Mouse (Mus musculus) hindbrain, embryonic 16.5 days (tissue): Measurements from ENCODE around the gene Lix1. TPM values are rescaled to one million over a fixed set of nuclear protein-coding genes. Genes with fewer than 3 reads are reported as not detected.

Source experiments
- ATAC-seq: fragments of 200-750 bp; cut with Nextera tagmentation; 2 replicates; pipeline ENCODE4 v1.8.0; 2017; ENCODE audit warnings: moderate TSS enrichment, moderate library complexity
- H3K27ac ChIP-seq: fragments of 300-500 bp; sonication (generic); 2 replicates; pipeline ENCODE4 v1.5.1; 2014; ENCODE audit warnings: low read depth, mild to moderate bottlenecking, control low read depth, low read length, moderate library complexity
- H3K27me3 ChIP-seq: fragments of 300-500 bp; sonication (generic); replicated peaks from 2 replicates; pipeline ENCODE4 v1.6.1; 2014; ENCODE audit warnings: low read length; ENCODE audit not compliant: control insufficient read depth, insufficient read depth
- H3K36me3 ChIP-seq: fragments of 300-500 bp; sonication (generic); 2 replicates; pipeline ENCODE4 v1.6.1; 2014; ENCODE audit warnings: mild to moderate bottlenecking, low read length, moderate library complexity, mixed read lengths; ENCODE audit not compliant: control insufficient read depth, insufficient read depth
- H3K4me1 ChIP-seq: fragments of 300-500 bp; sonication (generic); 2 replicates; pipeline ENCODE4 v1.6.1; 2014; ENCODE audit warnings: low read depth, low read length; ENCODE audit not compliant: control insufficient read depth, insufficient read depth
- H3K4me2 ChIP-seq: fragments of 300-500 bp; sonication (generic); 2 replicates; pipeline ENCODE4 v1.6.1; 2014; ENCODE audit warnings: mild to moderate bottlenecking, low read length, control low read depth, moderate library complexity
- H3K4me3 ChIP-seq: fragments of 300-500 bp; sonication (generic); 2 replicates; pipeline ENCODE4 v1.5.1; 2014; ENCODE audit warnings: mild to moderate bottlenecking, low read length, control low read depth, moderate library complexity
- H3K9ac ChIP-seq: fragments of 300-500 bp; sonication (generic); 2 replicates; pipeline ENCODE4 v1.6.1; 2014; ENCODE audit warnings: low read depth, mild to moderate bottlenecking, control low read depth, low read length, moderate library complexity
- H3K9me3 ChIP-seq: fragments of 300-500 bp; sonication (generic); 2 replicates; pipeline ENCODE4 v1.6.1; 2014; ENCODE audit warnings: mild to moderate bottlenecking, low read length, moderate library complexity; ENCODE audit not compliant: control insufficient read depth
- WGBS: fragments of 180-500 bp; shearing (Covaris S2); extraction: QIAGEN DNeasy Blood & Tissue Kit; methylation state at CpG from one replicate; pipeline ENCODE4 v1.1.7; 2014; 5-methylcytosine and 5-hydroxymethylcytosine counted together
- polyA plus RNA-seq: library from polyadenylated mRNA; unstranded; fragments of >200 nt; fragmentation: Nextera tagmentation; extraction: Ambion mirVana; gene quantifications from 2 replicates; pipeline ENCODE4 v1.2.1, GENCODE M21; 2015

Lix1 gene
- polyA plus RNA-seq, 1 experiment from 2014 or later: 7.8 TPM

DNA sequence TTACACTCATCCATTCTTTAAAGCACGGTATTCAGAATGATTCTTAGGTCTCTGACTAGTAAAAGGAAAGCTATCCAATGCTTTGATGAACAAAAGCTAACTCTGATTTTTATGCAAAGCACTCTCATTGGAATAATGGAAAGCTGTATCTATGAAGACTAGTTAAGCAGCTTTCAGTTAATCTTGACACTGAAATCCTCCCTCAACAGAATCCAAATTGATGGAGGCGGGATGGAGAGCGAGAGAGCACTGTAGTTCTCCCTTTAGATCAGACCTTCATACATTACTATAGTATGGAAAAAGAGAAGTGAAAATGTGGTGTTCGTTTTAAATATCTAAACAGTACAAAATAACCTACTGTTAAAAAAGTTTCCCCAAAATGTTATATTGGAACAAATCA is 31.2 kb downstream of the Lix1 start:
- H3K27ac ChIP-seq: no peak overlapping the region
- H3K4me3 ChIP-seq: no peak overlapping the region
- no peaks in the 10 kb centered on the region for H3K9me3 ChIP-seq
- H3K36me3 ChIP-seq: no peaks in the 10 kb centered on the region
- no peak overlapping the region for H3K4me2 ChIP-seq
- H3K4me1 ChIP-seq: no peaks in the 10 kb centered on the region
- H3K9ac ChIP-seq: no peak overlapping the region
- H3K27me3 ChIP-seq: no peaks in the 10 kb centered on the region
- 68% methylated on average over 4 of the region's 4 CpGs for WGBS
- no peak for ATAC-seq

DNA sequence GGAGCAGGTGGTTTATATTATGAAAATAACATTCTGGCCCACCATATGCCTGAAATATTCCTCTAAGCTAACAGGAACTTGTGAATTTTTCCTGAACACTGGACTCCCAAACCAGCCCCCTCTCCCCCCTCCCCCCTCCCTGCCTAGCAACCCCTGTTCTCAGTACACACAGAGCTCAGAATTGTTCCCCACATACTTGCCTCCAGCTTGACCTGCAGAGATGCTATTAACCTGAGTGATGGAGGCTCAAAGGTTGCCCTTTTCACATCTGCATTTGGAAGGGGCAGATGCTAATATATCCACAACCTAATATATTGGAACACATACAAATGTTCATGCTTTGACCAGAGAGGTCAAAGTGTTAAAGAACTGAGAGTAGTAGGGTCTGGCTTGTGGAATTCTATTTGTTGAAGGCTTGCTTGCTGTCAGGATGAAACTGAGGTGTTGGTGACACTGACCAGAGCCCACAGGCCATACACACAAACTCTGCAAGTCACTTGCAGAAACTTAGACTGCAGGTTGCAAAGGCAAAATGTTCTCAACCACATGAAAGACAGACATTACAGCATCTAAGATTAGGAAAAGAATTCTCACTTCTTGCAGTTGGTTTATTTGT is 36.2 kb downstream of the Lix1 start:
- no peaks in the 10 kb centered on the region for H3K9me3 ChIP-seq
- no peak overlapping the region for H3K9ac ChIP-seq
- no peaks in the 10 kb centered on the region for H3K36me3 ChIP-seq
- H3K4me2 ChIP-seq: no peak overlapping the region
- ATAC-seq: no peak
- no peak overlapping the region for H3K4me3 ChIP-seq
- H3K27ac ChIP-seq: no peak overlapping the region
- no peaks in the 10 kb centered on the region for H3K4me1 ChIP-seq
- H3K27me3 ChIP-seq: no peaks in the 10 kb centered on the region

DNA sequence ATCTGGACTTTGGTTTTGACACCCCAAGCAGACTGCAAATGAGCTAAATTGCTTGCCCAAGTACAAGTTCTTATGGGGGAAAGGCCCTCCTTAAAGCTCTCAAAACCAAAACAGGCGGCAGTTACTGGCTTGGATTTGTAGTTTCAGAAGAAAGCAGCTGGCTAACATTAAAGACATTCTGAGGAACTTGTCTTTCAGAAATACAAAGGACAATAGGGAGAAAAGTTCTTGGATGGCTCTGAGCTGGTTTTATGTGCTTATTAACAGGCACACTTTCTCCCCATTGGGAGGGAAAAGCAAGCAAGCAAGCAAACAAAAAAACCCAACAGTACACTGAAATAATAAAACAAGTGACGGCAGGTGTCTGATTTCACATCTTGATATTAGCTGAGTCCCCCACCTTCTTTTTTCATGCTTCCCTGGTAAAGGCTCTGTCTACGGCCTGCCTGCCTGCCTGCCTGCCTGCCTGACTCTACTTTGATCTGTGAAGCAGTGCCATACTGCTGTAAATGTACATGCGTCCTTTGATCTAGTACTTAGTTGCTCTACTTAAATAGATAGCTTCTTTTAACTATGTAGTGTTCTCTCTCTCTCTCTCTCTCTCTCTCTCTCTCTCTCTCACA is 39.5 kb downstream of the Lix1 start:
- H3K4me1 ChIP-seq: no peaks in the 10 kb centered on the region
- H3K27me3 ChIP-seq: no peaks in the 10 kb centered on the region
- no peak overlapping the region for H3K4me3 ChIP-seq
- no peak for ATAC-seq
- H3K9ac ChIP-seq: no peak overlapping the region
- WGBS: 49% methylated on average over 4 of the region's 4 CpGs
- H3K36me3 ChIP-seq: no peaks in the 10 kb centered on the region
- H3K9me3 ChIP-seq: no peaks in the 10 kb centered on the region
- H3K27ac ChIP-seq: no peak overlapping the region
- no peak overlapping the region for H3K4me2 ChIP-seq

DNA sequence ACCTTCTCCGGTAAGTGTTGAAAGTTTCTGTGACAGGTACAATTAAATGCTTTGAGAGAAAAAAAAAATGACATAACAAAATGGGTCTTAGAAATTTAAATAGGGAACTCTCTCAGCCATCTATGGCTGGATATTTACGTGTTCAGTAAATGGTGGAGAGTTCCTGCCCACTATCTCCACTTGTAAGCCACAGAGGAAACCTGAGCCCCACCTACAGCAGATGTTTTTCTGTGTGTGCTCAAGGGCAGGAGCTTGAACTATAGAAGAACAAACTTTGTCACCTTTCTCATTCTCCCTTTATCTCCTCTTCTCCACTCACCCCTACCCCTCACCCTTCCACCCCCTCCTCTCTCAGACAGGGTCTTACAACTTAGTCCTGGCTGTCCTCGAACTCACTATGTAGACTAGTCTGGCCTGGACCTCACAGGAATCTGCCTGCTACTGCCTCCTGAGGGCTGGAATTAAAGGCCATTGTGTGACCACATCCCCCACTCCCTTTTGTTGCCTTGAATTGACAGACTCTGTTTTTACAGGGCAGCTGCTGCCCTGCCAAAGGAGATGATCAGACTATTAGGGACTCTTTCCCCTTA is 41.9 kb downstream of the Lix1 start:
- no peak for ATAC-seq

DNA sequence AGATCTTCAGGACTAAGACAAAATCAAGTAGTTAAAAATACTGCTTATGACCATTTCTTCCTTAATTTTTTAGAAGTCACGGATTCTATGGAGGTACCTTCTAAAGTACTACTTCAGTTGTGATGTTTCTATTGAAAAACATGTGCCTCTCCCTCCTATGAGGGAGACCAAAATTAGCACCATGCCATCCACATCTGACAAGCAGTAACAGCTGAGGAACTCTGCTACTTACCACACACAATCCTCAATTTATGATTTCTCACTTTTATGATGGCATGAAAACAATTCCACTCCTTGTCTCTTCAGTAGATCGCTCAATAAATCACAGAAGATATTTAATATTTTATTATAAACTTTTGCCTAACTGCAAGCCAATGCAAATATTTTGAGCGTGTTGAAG is 44.2 kb downstream of the Lix1 start:
- no peak overlapping the region for H3K9ac ChIP-seq
- no peak overlapping the region for H3K4me2 ChIP-seq
- H3K4me1 ChIP-seq: peaks cover 6% of the 10 kb centered on the region
- no peaks in the 10 kb centered on the region for H3K9me3 ChIP-seq
- no peak for ATAC-seq
- no peak overlapping the region for H3K27ac ChIP-seq
- 95% methylated on average over 3 of the region's 3 CpGs for WGBS
- no peaks in the 10 kb centered on the region for H3K27me3 ChIP-seq
- no peak overlapping the region for H3K4me3 ChIP-seq
- no peaks in the 10 kb centered on the region for H3K36me3 ChIP-seq

More for the DNA sequence above, 41.9 kb downstream of the Lix1 start:
- Histone ChIP-seq H3K4me2 (no peak overlapping the region), H3K9me3 (no peaks in the 10 kb centered on the region), H3K4me1 (peaks cover 3% of the 10 kb centered on the region), H3K27me3 (no peaks in the 10 kb centered on the region), H3K27ac (no peak overlapping the region), H3K9ac (no peak overlapping the region), H3K4me3 (no peak overlapping the region), H3K36me3 (no peaks in the 10 kb centered on the region)
- 86% methylated on average over 3 of the region's 3 CpGs for WGBS

DNA sequence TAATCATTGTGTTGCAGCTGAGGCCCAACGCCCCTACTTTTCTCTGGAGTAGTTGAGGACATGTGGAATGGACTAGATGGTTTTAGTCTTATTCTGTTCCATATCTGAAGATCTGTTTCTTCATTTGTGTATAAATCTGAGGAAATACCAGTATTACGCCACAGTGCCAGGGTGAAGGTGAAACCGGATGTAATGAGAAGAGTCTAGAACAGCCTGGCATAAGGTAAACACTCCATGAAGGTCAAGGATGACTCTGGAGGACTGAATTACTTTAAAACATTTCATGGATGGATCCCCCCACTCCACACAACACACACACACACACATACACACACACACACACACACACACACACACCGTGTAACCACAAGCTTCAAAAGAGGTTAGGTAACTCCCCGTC is 45.3 kb downstream of the Lix1 start:
- H3K27me3 ChIP-seq: no peaks in the 10 kb centered on the region
- H3K27ac ChIP-seq: no peak overlapping the region
- WGBS: 76% methylated on average over 5 of the region's 5 CpGs
- no peak overlapping the region for H3K4me2 ChIP-seq
- no peaks in the 10 kb centered on the region for H3K9me3 ChIP-seq
- ATAC-seq: 0 out of 2 replicates have a peak, but pooled peaks have one; percentile 25
- no peak overlapping the region for H3K4me3 ChIP-seq
- H3K9ac ChIP-seq: no peak overlapping the region
- H3K36me3 ChIP-seq: no peaks in the 10 kb centered on the region
- peaks cover 6% of the 10 kb centered on the region for H3K4me1 ChIP-seq

DNA sequence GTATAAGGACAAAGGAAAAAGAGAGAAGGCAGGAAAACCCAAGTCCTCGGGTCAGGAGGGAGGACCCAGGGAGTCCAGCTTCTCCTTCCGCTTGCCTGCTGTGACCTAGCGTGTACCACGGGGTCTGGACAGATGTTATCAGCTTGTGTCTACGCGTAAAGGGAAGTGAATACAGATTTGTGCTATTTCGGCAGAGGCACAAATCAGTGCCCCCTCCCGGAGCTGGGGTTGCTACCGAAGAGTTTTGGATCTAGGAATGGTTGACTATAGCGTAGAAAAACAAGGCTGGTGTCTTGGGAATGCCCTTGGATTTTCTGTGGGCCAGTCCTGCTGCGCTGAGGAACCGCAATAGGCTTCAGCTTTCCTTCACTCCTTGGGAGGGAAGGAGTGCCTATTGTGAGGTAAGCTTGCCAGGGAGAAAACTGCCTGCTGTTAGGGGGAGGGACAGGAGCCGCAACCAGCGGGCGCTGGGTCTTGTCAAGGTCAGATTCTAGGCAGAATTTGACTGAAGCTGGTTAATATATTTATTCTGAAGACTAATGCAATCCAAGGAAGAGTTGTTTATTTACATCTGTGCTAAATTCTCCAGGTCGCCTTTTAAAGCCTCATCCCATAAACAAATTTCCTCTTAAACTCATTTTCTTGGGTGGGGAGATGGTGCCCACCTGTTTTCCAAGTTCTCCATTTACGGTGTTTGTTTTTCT is 46.4 kb downstream of the Lix1 start:
- peak; percentile 93 for ATAC-seq

DNA sequence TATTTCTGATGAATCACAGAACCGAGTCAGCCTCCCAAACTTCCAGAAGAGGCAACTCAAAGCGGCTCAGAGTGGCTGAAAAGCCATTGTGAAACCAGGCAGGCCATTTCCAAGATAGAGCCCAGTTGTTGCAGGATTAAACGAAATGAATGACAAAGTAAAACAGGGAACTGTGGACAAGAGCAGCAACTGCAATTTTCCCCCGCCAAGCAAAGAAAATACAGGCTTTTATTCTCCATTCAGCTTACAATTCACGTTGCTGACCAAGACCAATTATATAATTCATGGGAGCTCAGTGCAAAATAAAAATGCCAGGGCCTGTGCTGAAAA is 46.9 kb downstream of the Lix1 start:
- H3K36me3 ChIP-seq: no peaks in the 10 kb centered on the region
- H3K9ac ChIP-seq: peak overlapping the region; percentile 55
- 6% methylated on average over 5 of the region's 5 CpGs for WGBS
- H3K4me1 ChIP-seq: peaks cover 6% of the 10 kb centered on the region
- peak overlapping the region; percentile 38 for H3K4me3 ChIP-seq
- H3K27me3 ChIP-seq: no peaks in the 10 kb centered on the region
- no peaks in the 10 kb centered on the region for H3K9me3 ChIP-seq
- H3K4me2 ChIP-seq: peak overlapping the region; percentile 64
- H3K27ac ChIP-seq: peak overlapping the region; percentile 5; the same call in 1 of the 2 replicates
- ATAC-seq: no peak; the same call in 1 of the 2 replicates

More for the DNA sequence above, 46.4 kb downstream of the Lix1 start:
- Histone ChIP-seq H3K27me3 (no peaks in the 10 kb centered on the region), H3K4me2 (peak overlapping the region; percentile 64), H3K4me3 (peak overlapping the region; percentile 38), H3K9ac (peak overlapping the region; percentile 55), H3K27ac (peak overlapping the region; percentile 57), H3K4me1 (peaks cover 6% of the 10 kb centered on the region), H3K36me3 (no peaks in the 10 kb centered on the region), H3K9me3 (no peaks in the 10 kb centered on the region)
- 5% methylated on average over 17 of the region's 17 CpGs for WGBS

DNA sequence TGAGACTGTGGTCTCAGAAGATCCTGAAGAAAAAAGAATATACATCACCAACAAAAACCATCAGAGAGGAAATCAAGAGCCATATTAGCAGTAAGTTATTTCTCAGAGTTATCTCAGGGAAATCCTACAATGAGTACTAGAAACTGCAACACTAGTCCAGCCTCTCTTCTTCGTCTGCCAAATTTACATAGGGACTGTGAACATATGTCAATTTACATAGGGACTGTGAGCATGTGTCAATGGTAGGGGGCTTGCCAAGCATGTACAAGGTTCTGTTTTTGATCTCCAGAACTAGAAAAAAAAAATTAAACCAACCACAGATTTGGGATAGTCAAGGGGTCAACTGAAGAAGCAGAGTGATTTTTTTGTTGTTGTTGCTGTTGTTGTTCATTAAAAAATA is 48.6 kb downstream of the Lix1 start:
- no peak for ATAC-seq
- H3K4me1 ChIP-seq: peaks cover 6% of the 10 kb centered on the region
- no peaks in the 10 kb centered on the region for H3K27me3 ChIP-seq
- H3K27ac ChIP-seq: no peak overlapping the region
- no peak overlapping the region for H3K9ac ChIP-seq
- H3K36me3 ChIP-seq: no peaks in the 10 kb centered on the region
- no peak overlapping the region for H3K4me2 ChIP-seq
- 68% methylated on average over 1 of the region's 1 CpGs for WGBS
- no peak overlapping the region for H3K4me3 ChIP-seq
- no peaks in the 10 kb centered on the region for H3K9me3 ChIP-seq
